Mouse (Mus musculus) myocyte (in vitro differentiated cells): ENCODE data around the gene Drg1. TPM values are rescaled to one million over a fixed set of nuclear protein-coding genes. Genes with fewer than 3 reads are reported as not detected.

Experiments used
- H3K27me3 ChIP-seq: one replicate; pipeline ENCODE4 v1.6.1; 2011; ENCODE audit not compliant: control insufficient read depth, insufficient read depth, insufficient read length
- H3K36me3 ChIP-seq: one replicate; pipeline ENCODE4 v1.6.1; 2011; ENCODE audit not compliant: control insufficient read depth, insufficient read depth
- H3K4me2 ChIP-seq: one replicate; pipeline ENCODE4 v1.6.1; 2011; ENCODE audit warnings: low read depth, control low read depth
- H3K4me3 ChIP-seq: one replicate; pipeline ENCODE4 v1.5.1; 2011; ENCODE audit warnings: mild to moderate bottlenecking, control low read depth, moderate library complexity
- H3K79me2 ChIP-seq: one replicate; pipeline ENCODE4 v1.6.1; 2011; ENCODE audit not compliant: control insufficient read depth, insufficient read depth
- H3ac ChIP-seq: one replicate; pipeline ENCODE4 v1.6.1; 2011; ENCODE audit not compliant: control insufficient read depth, insufficient read length
- CEBPB ChIP-seq: IDR thresholded peaks from 2 replicates; pipeline ENCODE4 v1.6.1; 2011; ENCODE audit warnings: mild to moderate bottlenecking, moderate library complexity; ENCODE audit not compliant: poor library complexity, insufficient read depth, severe bottlenecking
- E2F4 ChIP-seq: IDR thresholded peaks from one replicate; pipeline ENCODE4 v1.6.1; 2011; ENCODE audit warnings: mild to moderate bottlenecking, control low read depth, moderate library complexity; ENCODE audit not compliant: insufficient read depth
- MAX ChIP-seq: IDR thresholded peaks from one replicate; pipeline ENCODE4 v1.6.1; 2011; ENCODE audit warnings: low read depth, mild to moderate bottlenecking, control low read depth
- MYOD1 ChIP-seq, 3 experiments: IDR thresholded peaks; one replicate each; pipeline ENCODE4 v1.6.1; 2011; ENCODE audit warnings: control low read depth in 2 of 3, low read depth in 2 of 3, mild to moderate bottlenecking in 2 of 3, moderate library complexity in 1 of 3; ENCODE audit not compliant: insufficient read length in 2 of 3, control insufficient read depth in 1 of 3
- MYOG ChIP-seq, 3 experiments: IDR thresholded peaks; one replicate each; pipeline ENCODE4 v1.6.1; 2011; ENCODE audit warnings: control low read depth in 2 of 3, low read depth in 2 of 3, mild to moderate bottlenecking in 2 of 3; ENCODE audit not compliant: insufficient read length in 2 of 3, control insufficient read depth in 1 of 3, insufficient read depth in 1 of 3
- POLR2A ChIP-seq: IDR thresholded peaks from one replicate; pipeline ENCODE4 v1.6.1; 2011; ENCODE audit warnings: low read depth, mild to moderate bottlenecking, control low read depth, moderate library complexity; ENCODE audit not compliant: insufficient read length
- POLR2AphosphoS2 ChIP-seq: IDR thresholded peaks from one replicate; pipeline ENCODE4 v1.6.1; 2011; ENCODE audit warnings: low read depth, control low read depth; ENCODE audit not compliant: insufficient read length
- REST ChIP-seq: IDR thresholded peaks from one replicate; pipeline ENCODE4 v1.6.1; 2011; ENCODE audit warnings: mild to moderate bottlenecking, control low read depth, moderate library complexity; ENCODE audit not compliant: insufficient read depth, insufficient read length
- SRF ChIP-seq: IDR thresholded peaks from one replicate; pipeline ENCODE4 v1.6.1; 2011; ENCODE audit warnings: low read depth; ENCODE audit not compliant: control insufficient read depth, insufficient read length
- TCF12 ChIP-seq: IDR thresholded peaks from one replicate; pipeline ENCODE4 v1.6.1; 2011; ENCODE audit warnings: mild to moderate bottlenecking, control low read depth; ENCODE audit not compliant: poor library complexity, insufficient read depth, severe bottlenecking
- TCF3 ChIP-seq: IDR thresholded peaks from one replicate; pipeline ENCODE4 v1.6.1; 2011; ENCODE audit warnings: low read depth, control low read depth; ENCODE audit not compliant: insufficient read length
- USF1 ChIP-seq: IDR thresholded peaks from one replicate; pipeline ENCODE4 v1.6.1; 2011; ENCODE audit warnings: low read depth, mild to moderate bottlenecking, control low read depth, moderate library complexity
- polyA plus RNA-seq: library from polyadenylated mRNA; unstranded; fragments of >200 nt; fragmentation: generic; extraction: Trizol; gene quantifications from one replicate; pipeline ENCODE4 v1.2.1, GENCODE M21; 2012; ENCODE audit warnings: missing spikeins

The Drg1 gene
- 109 TPM for polyA plus RNA-seq

DNA sequence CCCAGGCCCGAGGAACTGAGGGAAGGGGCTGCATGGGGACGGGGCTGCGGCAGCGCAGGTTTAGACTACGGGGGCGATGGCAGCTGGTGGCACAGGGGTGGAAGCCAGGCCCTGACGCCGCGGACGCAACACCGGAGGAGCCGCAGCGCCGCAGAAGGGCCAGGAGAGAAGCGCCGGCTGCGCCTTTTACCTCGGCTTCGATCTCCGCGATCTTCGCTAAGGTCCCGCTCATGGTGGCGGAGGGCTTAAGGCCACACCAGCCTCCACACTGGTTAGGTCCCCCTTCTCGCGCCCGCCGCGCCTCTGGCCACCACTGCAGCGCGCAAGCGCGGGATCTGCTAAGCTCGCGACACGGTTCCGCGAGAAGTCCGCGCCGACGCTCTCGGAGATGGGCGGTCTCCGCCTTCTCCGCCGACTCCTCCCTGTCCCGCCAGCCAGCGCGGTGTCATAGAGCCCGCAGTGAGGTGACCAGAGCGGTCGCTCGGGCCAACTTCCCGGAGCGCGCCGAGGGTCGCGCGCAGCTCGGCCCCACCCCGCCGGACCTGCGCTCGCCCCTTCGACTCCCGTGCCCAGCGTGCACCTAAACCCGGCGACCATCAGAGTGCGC, at the start of gene Drg1:
Drg1 (minus strand) TSS at position 337 of the 607 bp plus-strand sequence.
- Histone ChIP-seq H3K36me3 (peaks cover 19% of the 10 kb centered on the region), H3K79me2 (peaks cover 39% of the 10 kb centered on the region), H3K4me3 (peak within 1 kb of the TSS; percentile 97), H3ac (peak within 1 kb of the TSS; percentile 61), H3K4me2 (peak within 1 kb of the TSS; percentile 84), H3K27me3 (no peaks in the 10 kb centered on the region)
- TF ChIP-seq TCF3, result no peak
- TF ChIP-seq POLR2A, result peak; percentile 97
- TF ChIP-seq POLR2AphosphoS2, result peak; percentile 96
- peak in 1 of 3 experiments; percentile 20 for TF ChIP-seq MYOG (IDR thresholded peaks at IDR 0.05; ENCODE audit: control insufficient read depth in 1 of 3, insufficient read depth in 1 of 3, insufficient read length in 2 of 3, low read depth in 2 of 3)
- peak; percentile 30 for TF ChIP-seq REST
- TF ChIP-seq TCF12, result no peak
- peak in 2 of 3 experiments; percentile 13 to 35 for TF ChIP-seq MYOD1 (IDR thresholded peaks at IDR 0.05; ENCODE audit: control insufficient read depth in 1 of 3, insufficient read length in 2 of 3, low read depth in 2 of 3)
- no peak for TF ChIP-seq SRF
- TF ChIP-seq USF1, result no peak
- TF ChIP-seq E2F4, result peak; percentile 34
- no peak for TF ChIP-seq MAX
- no peak for TF ChIP-seq CEBPB

DNA sequence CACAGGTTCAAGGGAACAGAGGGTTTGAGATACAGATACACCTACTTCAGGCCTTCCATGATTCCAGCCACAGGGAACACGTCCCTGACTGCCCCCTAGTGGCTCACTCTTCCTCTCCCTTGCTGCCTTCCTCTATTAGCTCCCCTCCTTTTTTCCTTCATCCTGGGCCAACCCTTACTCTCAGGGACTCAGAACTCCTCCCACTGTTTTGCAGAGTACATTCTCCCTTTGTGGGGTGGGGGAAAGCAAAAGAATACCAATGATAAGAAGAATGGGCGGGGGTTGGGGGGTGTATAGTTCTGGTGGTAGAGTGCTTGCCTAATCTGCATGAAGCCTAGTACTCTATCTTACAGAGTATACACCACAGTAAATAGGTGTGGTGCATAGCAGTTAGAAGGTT, 47.9 kb upstream of the Drg1 start:
- Histone ChIP-seq H3K36me3 (no peaks in the 10 kb centered on the region), H3K79me2 (no peaks in the 10 kb centered on the region), H3K27me3 (no peaks in the 10 kb centered on the region), H3K4me2 (no peak overlapping the region), H3K4me3 (no peak overlapping the region), H3ac (no peak overlapping the region)
- TF ChIP-seq TCF12 (no peak), TCF3 (no peak), POLR2A (no peak), SRF (no peak), MYOG (IDR thresholded peaks at IDR 0.05; ENCODE audit: control insufficient read depth in 1 of 3, insufficient read depth in 1 of 3, insufficient read length in 2 of 3, low read depth in 2 of 3) (no peak), MAX (no peak), USF1 (no peak), E2F4 (no peak), MYOD1 (IDR thresholded peaks at IDR 0.05; ENCODE audit: control insufficient read depth in 1 of 3, insufficient read length in 2 of 3, low read depth in 2 of 3) (no peak), POLR2AphosphoS2 (no peak), REST (no peak), CEBPB (no peak)

DNA sequence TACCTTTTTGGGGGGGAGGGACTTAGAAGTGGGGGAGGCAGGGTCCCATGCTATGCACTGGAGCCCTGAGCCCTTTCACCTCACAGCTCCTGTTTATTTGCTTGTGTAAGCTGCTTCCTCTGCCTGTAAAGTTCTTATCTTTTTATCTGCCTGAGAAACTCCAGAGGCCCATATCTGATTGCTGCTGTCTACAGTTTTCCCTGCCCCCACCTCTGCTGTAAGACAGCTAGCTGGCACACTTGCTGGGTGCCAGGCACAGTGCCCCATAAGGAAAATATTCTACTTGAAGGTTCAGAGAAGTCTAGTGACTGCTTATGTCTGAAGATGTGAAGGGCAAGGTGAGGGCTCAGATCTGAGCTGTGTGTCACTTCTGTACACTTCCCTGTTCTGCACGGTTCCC, 47.1 kb upstream of the Drg1 start:
- Histone ChIP-seq H3ac (no peak overlapping the region), H3K4me2 (no peak overlapping the region), H3K4me3 (no peak overlapping the region), H3K79me2 (no peaks in the 10 kb centered on the region), H3K27me3 (no peaks in the 10 kb centered on the region), H3K36me3 (peaks cover 8% of the 10 kb centered on the region)
- TF ChIP-seq MYOG (IDR thresholded peaks at IDR 0.05; ENCODE audit: control insufficient read depth in 1 of 3, insufficient read depth in 1 of 3, insufficient read length in 2 of 3, low read depth in 2 of 3) (no peak), POLR2AphosphoS2 (no peak), MYOD1 (IDR thresholded peaks at IDR 0.05; ENCODE audit: control insufficient read depth in 1 of 3, insufficient read length in 2 of 3, low read depth in 2 of 3) (no peak), POLR2A (no peak), REST (no peak), MAX (no peak), USF1 (no peak), E2F4 (no peak), TCF12 (no peak), SRF (no peak), CEBPB (no peak), TCF3 (no peak)

DNA sequence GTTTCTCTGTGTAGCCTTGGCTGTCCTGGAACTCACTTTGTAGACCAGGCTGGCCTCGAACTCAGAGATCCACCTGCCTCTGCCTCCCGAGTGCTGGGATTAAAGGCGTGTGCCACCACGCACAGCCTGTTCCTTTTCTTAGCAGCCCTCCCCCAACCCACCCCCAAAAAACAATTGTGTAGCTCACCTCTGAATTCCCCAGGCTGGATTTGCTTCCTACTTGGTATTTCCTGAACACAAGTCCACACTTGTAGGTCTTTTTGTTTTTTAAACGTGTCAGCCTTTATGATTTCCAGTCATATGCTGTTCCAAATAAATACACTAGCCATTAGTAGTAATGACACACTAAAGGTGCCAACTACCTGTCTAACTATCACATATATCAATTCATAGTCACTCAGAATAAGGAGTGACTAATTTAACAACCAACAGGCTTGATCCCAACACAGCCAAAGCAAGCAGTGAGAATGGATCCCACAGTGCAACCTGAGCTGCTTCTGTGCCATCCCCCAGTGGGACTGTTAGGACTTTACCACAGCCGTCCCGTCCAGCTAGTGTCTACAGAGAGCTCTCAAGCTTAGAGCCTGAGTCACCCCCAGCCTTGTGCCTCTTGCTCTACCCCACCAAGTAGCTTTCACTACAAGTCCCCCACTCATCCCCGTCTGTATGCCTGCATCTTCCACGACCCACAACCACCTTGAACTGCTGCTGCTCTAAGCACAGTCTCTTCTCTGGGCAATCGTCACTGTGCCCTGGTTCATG, 45.6 kb upstream of the Drg1 start:
- H3K79me2 ChIP-seq, result no peaks in the 10 kb centered on the region
- peaks cover 9% of the 10 kb centered on the region for H3K36me3 ChIP-seq
- H3K4me3 ChIP-seq, result no peak overlapping the region
- TF ChIP-seq USF1 (no peak), SRF (no peak), TCF3 (no peak), CEBPB (no peak), REST (no peak), TCF12 (no peak), MAX (no peak), MYOG (IDR thresholded peaks at IDR 0.05; ENCODE audit: control insufficient read depth in 1 of 3, insufficient read depth in 1 of 3, insufficient read length in 2 of 3, low read depth in 2 of 3) (no peak)
- no peaks in the 10 kb centered on the region for H3K27me3 ChIP-seq
- H3ac ChIP-seq, result no peak overlapping the region
- H3K4me2 ChIP-seq, result no peak overlapping the region
